Mouse (Mus musculus): ENCODE measurements around the gene Cldn19. TPM values are rescaled to one million over a fixed set of nuclear protein-coding genes. Genes with fewer than 3 reads are reported as not detected.

Cldn19 gene
- not detected for polyA plus RNA-seq (2014; fragmentation: Illumina TruSeq; extraction: RNeasy Lipid Tissue Mini Kit (QIAGEN cat#74804))

DNA sequence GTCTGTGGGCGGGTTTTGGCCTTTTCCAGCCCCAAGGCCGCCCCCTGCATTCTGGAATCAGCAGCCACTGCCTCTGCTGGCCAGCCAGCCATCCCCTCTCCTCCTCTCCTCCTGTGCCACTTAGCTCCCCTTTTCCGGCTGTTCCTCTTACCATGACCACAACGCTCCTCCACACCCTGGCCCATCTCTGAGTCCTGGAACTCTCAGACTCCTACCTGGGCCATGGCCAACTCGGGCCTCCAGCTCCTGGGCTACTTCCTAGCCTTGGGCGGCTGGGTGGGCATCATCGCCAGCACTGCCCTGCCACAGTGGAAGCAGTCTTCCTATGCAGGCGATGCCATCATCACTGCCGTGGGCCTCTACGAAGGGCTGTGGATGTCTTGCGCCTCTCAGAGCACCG is at the start of gene Cldn19:
Gene Cldn19, plus strand, starts transcription at position 64 of the 400 bp plus-strand sequence.

GRCm38 (mm10) chr4:119218169-119218568 is 37.0 kb upstream of the Cldn19 start, which contains the start of gene Tmem269:
Gene Tmem269, minus strand, starts transcription at chr4:119218217.

GRCm38 (mm10) chr4:119232410-119233255 is 22.6 kb upstream of the Cldn19 start, which contains the start of the genes AU022252 and P3h1:
Gene AU022252, minus strand, starts transcription at chr4:119232712.
Gene P3h1, plus strand, starts transcription at chr4:119232915.

GRCm38 (mm10) chr4:119294415-119295133 is 39.4 kb downstream of the Cldn19 start, which contains the start of gene Ybx1:
Gene Ybx1, minus strand, starts transcription at chr4:119294604.

Other genes starting within 250 kb of the Cldn19 start
- 5.2 TPM for gene Slc2a1, start 146.7 kb upstream of the Cldn19 start, polyA plus RNA-seq (2014; fragmentation: Illumina TruSeq; extraction: RNeasy Lipid Tissue Mini Kit (QIAGEN cat#74804))
- gene Zfp691, start 81.2 kb upstream of the Cldn19 start, polyA plus RNA-seq (2014; fragmentation: Illumina TruSeq; extraction: RNeasy Lipid Tissue Mini Kit (QIAGEN cat#74804)), result 0.63 TPM
- 4.1 TPM for gene Ermap, start 65.4 kb upstream of the Cldn19 start, polyA plus RNA-seq (2014; fragmentation: Illumina TruSeq; extraction: RNeasy Lipid Tissue Mini Kit (QIAGEN cat#74804))
- gene Svbp, start 60.1 kb upstream of the Cldn19 start, polyA plus RNA-seq (2014; fragmentation: Illumina TruSeq; extraction: RNeasy Lipid Tissue Mini Kit (QIAGEN cat#74804)), result 18.0 TPM
- gene Tmem269, start 37.2 kb upstream of the Cldn19 start, polyA plus RNA-seq (2014; fragmentation: Illumina TruSeq; extraction: RNeasy Lipid Tissue Mini Kit (QIAGEN cat#74804)), result 3.1 TPM
- gene AU022252, start 22.7 kb upstream of the Cldn19 start, polyA plus RNA-seq (2014; fragmentation: Illumina TruSeq; extraction: RNeasy Lipid Tissue Mini Kit (QIAGEN cat#74804)), result 7.4 TPM
- 49.4 TPM for gene P3h1, start 22.5 kb upstream of the Cldn19 start, polyA plus RNA-seq (2014; fragmentation: Illumina TruSeq; extraction: RNeasy Lipid Tissue Mini Kit (QIAGEN cat#74804))
- gene Ybx1, start 39.2 kb downstream of the Cldn19 start, polyA plus RNA-seq (2014; fragmentation: Illumina TruSeq; extraction: RNeasy Lipid Tissue Mini Kit (QIAGEN cat#74804)), result 802 TPM
- gene Ppih, start 65.1 kb downstream of the Cldn19 start, polyA plus RNA-seq (2014; fragmentation: Illumina TruSeq; extraction: RNeasy Lipid Tissue Mini Kit (QIAGEN cat#74804)), result 40.9 TPM
- gene Ccdc30, start 160.1 kb downstream of the Cldn19 start, polyA plus RNA-seq (2014; fragmentation: Illumina TruSeq; extraction: RNeasy Lipid Tissue Mini Kit (QIAGEN cat#74804)), result 11.7 TPM
- gene Ppcs, start 167.0 kb downstream of the Cldn19 start, polyA plus RNA-seq (2014; fragmentation: Illumina TruSeq; extraction: RNeasy Lipid Tissue Mini Kit (QIAGEN cat#74804)), result 19.5 TPM
- gene Zmynd12, start 167.4 kb downstream of the Cldn19 start, polyA plus RNA-seq (2014; fragmentation: Illumina TruSeq; extraction: RNeasy Lipid Tissue Mini Kit (QIAGEN cat#74804)), result 2.0 TPM
- 6.5 TPM for gene Rimkla, start 237.2 kb downstream of the Cldn19 start, polyA plus RNA-seq (2014; fragmentation: Illumina TruSeq; extraction: RNeasy Lipid Tissue Mini Kit (QIAGEN cat#74804))

Data from ovary, adult 10 weeks (tissue).